Mouse (Mus musculus) midbrain, embryonic 15.5 days (tissue): Measurements from ENCODE around the gene Uhmk1. TPM values are rescaled to one million over a fixed set of nuclear protein-coding genes. Genes with fewer than 3 reads are reported as not detected.

ENCODE experiments used
- ATAC-seq: fragments of 200-750 bp; cut with Nextera tagmentation; replicated peaks from 2 replicates; pipeline ENCODE4 v1.8.0; 2017; ENCODE audit warnings: moderate TSS enrichment
- H3K27ac ChIP-seq: fragments of 300-500 bp; sonication (generic); 2 replicates; pipeline ENCODE4 v1.5.1; 2015; ENCODE audit warnings: mild to moderate bottlenecking, inconsistent platforms
- H3K27me3 ChIP-seq: fragments of 300-500 bp; sonication (generic); replicated peaks from 2 replicates; pipeline ENCODE4 v1.6.1; 2015; ENCODE audit warnings: inconsistent platforms
- H3K36me3 ChIP-seq: fragments of 300-500 bp; sonication (generic); replicated peaks from 2 replicates; pipeline ENCODE4 v1.6.1; 2015; ENCODE audit warnings: inconsistent platforms
- H3K4me1 ChIP-seq: fragments of 300-500 bp; sonication (generic); 2 replicates; pipeline ENCODE4 v1.6.1; 2015; ENCODE audit warnings: inconsistent platforms
- H3K4me2 ChIP-seq: fragments of 300-500 bp; sonication (generic); 2 replicates; pipeline ENCODE4 v1.6.1; 2015; ENCODE audit warnings: inconsistent platforms, mild to moderate bottlenecking, moderate library complexity
- H3K4me3 ChIP-seq: fragments of 300-500 bp; sonication (generic); 2 replicates; pipeline ENCODE4 v1.5.1; 2015; ENCODE audit warnings: mild to moderate bottlenecking, inconsistent platforms
- H3K9ac ChIP-seq: fragments of 300-500 bp; sonication (generic); 2 replicates; pipeline ENCODE4 v1.6.1; 2015; ENCODE audit warnings: mild to moderate bottlenecking, inconsistent platforms
- H3K9me3 ChIP-seq: fragments of 300-500 bp; sonication (generic); 2 replicates; pipeline ENCODE4 v1.6.1; 2016; ENCODE audit warnings: inconsistent platforms
- WGBS: fragments of 180-500 bp; shearing (Covaris S2); methylation state at CpG from one replicate; pipeline ENCODE4 v1.1.7; 2015; ENCODE audit warnings: mixed read lengths; 5-methylcytosine and 5-hydroxymethylcytosine counted together
- polyA plus RNA-seq: library from polyadenylated mRNA; unstranded; fragments of >200 nt; fragmentation: Nextera tagmentation; extraction: Ambion mirVana; gene quantifications from 2 replicates; pipeline ENCODE4 v1.2.1, GENCODE M21; 2015

Uhmk1 gene
- polyA plus RNA-seq, 1 experiment from 2014 or later, result 9.1 TPM

GRCm38 (mm10) chr1:170173991-170174813, 41.0 kb downstream of the Uhmk1 start:
- Histone ChIP-seq H3K4me3 (peak overlapping the region; percentile 92), H3K9ac (peak overlapping the region; percentile 84), H3K36me3 (no peaks in the 10 kb centered on the region), H3K9me3 (no peaks in the 10 kb centered on the region), H3K4me1 (peaks cover 19% of the 10 kb centered on the region), H3K27ac (peak overlapping the region; percentile 94), H3K27me3 (no peaks in the 10 kb centered on the region), H3K4me2 (peak overlapping the region; percentile 81)
- ATAC-seq, result peak; percentile 89
- under 1% methylated on average over 50 of the region's 50 CpGs for WGBS

- H3K9ac ChIP-seq, result no peak overlapping the region
- no peak overlapping the region for H3K4me2 ChIP-seq
- no peaks in the 10 kb centered on the region for H3K4me1 ChIP-seq
- H3K27ac ChIP-seq, result no peak overlapping the region
- no peaks in the 10 kb centered on the region for H3K9me3 ChIP-seq
- WGBS, result 95% methylated on average over 6 of the region's 6 CpGs
- ATAC-seq, result no peak
- H3K27me3 ChIP-seq, result no peaks in the 10 kb centered on the region
- no peak overlapping the region for H3K4me3 ChIP-seq
- peaks cover 8% of the 10 kb centered on the region for H3K36me3 ChIP-seq
Observed at GRCm38 (mm10) chr1:170167781-170168180, 47.4 kb downstream of the Uhmk1 start.

- Histone ChIP-seq H3K4me1 (no peaks in the 10 kb centered on the region), H3K4me2 (no peak overlapping the region), H3K27me3 (no peaks in the 10 kb centered on the region), H3K36me3 (peaks cover 8% of the 10 kb centered on the region), H3K9me3 (no peaks in the 10 kb centered on the region), H3K9ac (no peak overlapping the region), H3K4me3 (no peak overlapping the region), H3K27ac (no peak overlapping the region)
- WGBS, result 91% methylated on average over 3 of the region's 3 CpGs
- ATAC-seq, result no peak
Observed at GRCm38 (mm10) chr1:170164913-170165312, 50.3 kb downstream of the Uhmk1 start.

GRCm38 (mm10) chr1:170164053-170164614, 51.1 kb downstream of the Uhmk1 start:
- H3K27ac ChIP-seq, result no peak overlapping the region
- no peaks in the 10 kb centered on the region for H3K4me1 ChIP-seq
- no peak overlapping the region for H3K4me2 ChIP-seq
- no peaks in the 10 kb centered on the region for H3K9me3 ChIP-seq
- no peak overlapping the region for H3K9ac ChIP-seq
- 88% methylated on average over 2 of the region's 2 CpGs for WGBS
- H3K27me3 ChIP-seq, result no peaks in the 10 kb centered on the region
- ATAC-seq, result no peak
- no peak overlapping the region for H3K4me3 ChIP-seq
- H3K36me3 ChIP-seq, result peaks cover 8% of the 10 kb centered on the region

GRCm38 (mm10) chr1:170163398-170163943, 51.7 kb downstream of the Uhmk1 start:
- Histone ChIP-seq H3K27me3 (no peaks in the 10 kb centered on the region), H3K36me3 (peaks cover 8% of the 10 kb centered on the region), H3K4me1 (no peaks in the 10 kb centered on the region), H3K9ac (no peak overlapping the region), H3K27ac (no peak overlapping the region), H3K9me3 (no peaks in the 10 kb centered on the region), H3K4me2 (no peak overlapping the region), H3K4me3 (no peak overlapping the region)
- no peak for ATAC-seq
- WGBS, result 88% methylated on average over 3 of the region's 3 CpGs

GRCm38 (mm10) chr1:170161852-170162251, 53.3 kb downstream of the Uhmk1 start:
- Histone ChIP-seq H3K27me3 (no peaks in the 10 kb centered on the region), H3K27ac (no peak overlapping the region), H3K9ac (no peak overlapping the region), H3K9me3 (no peaks in the 10 kb centered on the region), H3K4me1 (no peaks in the 10 kb centered on the region), H3K4me2 (no peak overlapping the region), H3K4me3 (no peak overlapping the region), H3K36me3 (peaks cover 16% of the 10 kb centered on the region)
- no peak for ATAC-seq
- WGBS, result 82% methylated on average over 6 of the region's 6 CpGs

GRCm38 (mm10) chr1:170160397-170160938, 54.7 kb downstream of the Uhmk1 start:
- Histone ChIP-seq H3K9ac (no peak overlapping the region), H3K27ac (no peak overlapping the region), H3K36me3 (peaks cover 8% of the 10 kb centered on the region; the same call in 1 of the 2 replicates), H3K9me3 (no peaks in the 10 kb centered on the region), H3K4me1 (no peaks in the 10 kb centered on the region), H3K4me3 (no peak overlapping the region), H3K27me3 (no peaks in the 10 kb centered on the region), H3K4me2 (no peak overlapping the region)
- 61% methylated on average over 3 of the region's 3 CpGs for WGBS
- no peak for ATAC-seq

- ATAC-seq, result no peak
- WGBS, result 98% methylated on average over 2 of the region's 2 CpGs
- H3K36me3 ChIP-seq, result peaks cover 10% of the 10 kb centered on the region; the same call in 1 of the 2 replicates
- no peak overlapping the region for H3K9ac ChIP-seq
- no peaks in the 10 kb centered on the region for H3K9me3 ChIP-seq
- no peaks in the 10 kb centered on the region for H3K27me3 ChIP-seq
- no peak overlapping the region for H3K4me3 ChIP-seq
- H3K27ac ChIP-seq, result no peak overlapping the region
- no peak overlapping the region for H3K4me2 ChIP-seq
- no peaks in the 10 kb centered on the region for H3K4me1 ChIP-seq
Observed at GRCm38 (mm10) chr1:170159707-170160106, 55.5 kb downstream of the Uhmk1 start.

- no peaks in the 10 kb centered on the region for H3K9me3 ChIP-seq
- H3K4me2 ChIP-seq, result no peak overlapping the region
- ATAC-seq, result no peak
- 0 out of 2 replicates have a peak, but pooled peaks cover 10% of the 10 kb centered on the region for H3K36me3 ChIP-seq
- H3K27me3 ChIP-seq, result no peaks in the 10 kb centered on the region
- H3K9ac ChIP-seq, result no peak overlapping the region
- H3K27ac ChIP-seq, result no peak overlapping the region
- H3K4me3 ChIP-seq, result no peak overlapping the region
- H3K4me1 ChIP-seq, result no peaks in the 10 kb centered on the region
- WGBS, result 84% methylated on average over 5 of the region's 5 CpGs
Observed at GRCm38 (mm10) chr1:170155761-170156160, 59.4 kb downstream of the Uhmk1 start.

- H3K9me3 ChIP-seq, result no peaks in the 10 kb centered on the region
- no peak overlapping the region for H3K27ac ChIP-seq
- H3K4me2 ChIP-seq, result no peak overlapping the region
- H3K4me1 ChIP-seq, result no peaks in the 10 kb centered on the region
- H3K9ac ChIP-seq, result no peak overlapping the region
- H3K36me3 ChIP-seq, result peaks cover 10% of the 10 kb centered on the region; the same call in 1 of the 2 replicates
- H3K4me3 ChIP-seq, result no peak overlapping the region
- 81% methylated on average over 2 of the region's 2 CpGs for WGBS
- no peak for ATAC-seq
- H3K27me3 ChIP-seq, result no peaks in the 10 kb centered on the region
Observed at GRCm38 (mm10) chr1:170155298-170155697, 59.9 kb downstream of the Uhmk1 start.

- H3K36me3 ChIP-seq, result peaks cover 16% of the 10 kb centered on the region; the same call in 1 of the 2 replicates
- no peaks in the 10 kb centered on the region for H3K4me1 ChIP-seq
- ATAC-seq, result no peak
- 48% methylated on average over 8 of the region's 8 CpGs for WGBS
- no peaks in the 10 kb centered on the region for H3K9me3 ChIP-seq
- H3K4me2 ChIP-seq, result no peak overlapping the region
- H3K9ac ChIP-seq, result no peak overlapping the region
- no peaks in the 10 kb centered on the region for H3K27me3 ChIP-seq
- no peak overlapping the region for H3K27ac ChIP-seq
- H3K4me3 ChIP-seq, result no peak overlapping the region
Observed at GRCm38 (mm10) chr1:170153986-170154385, 61.2 kb downstream of the Uhmk1 start.

GRCm38 (mm10) chr1:170152552-170152951, 62.6 kb downstream of the Uhmk1 start:
- ATAC-seq, result no peak
- Histone ChIP-seq H3K9me3 (no peaks in the 10 kb centered on the region), H3K36me3 (peaks cover 8% of the 10 kb centered on the region; the same call in 1 of the 2 replicates), H3K4me3 (no peak overlapping the region), H3K4me1 (no peaks in the 10 kb centered on the region), H3K9ac (no peak overlapping the region), H3K4me2 (no peak overlapping the region), H3K27ac (no peak overlapping the region), H3K27me3 (no peaks in the 10 kb centered on the region)
- whole genome bisulfite sequencing, result 74% methylated on average over 2 of the region's 2 CpGs
